Mouse (Mus musculus) gastrocnemius, postnatal 14 days (tissue): ENCODE measurements around the gene Carnmt1. TPM values are rescaled to one million over a fixed set of nuclear protein-coding genes. Genes with fewer than 3 reads are reported as not detected.
A peak's percentile ranks its signal among the peaks of the same experiment; 100 is the strongest.

Experiments used
- DNase-seq: peaks from one replicate; pipeline ENCODE4 v3.0.0; 2021; ENCODE audit warnings: mixed read lengths
- intact Hi-C: fragments of 180-260 bp; cut with DNase I; formaldehyde crosslinking; loops from one replicate; pipeline ENCODE4 v1.15.1; 2025; ENCODE audit warnings: low total_unique reads
- total RNA-seq, 2 experiments: library from RNA; stranded (reverse); gene quantifications; 2 replicates each; pipeline ENCODE4 v1.2.3; 2021

Carnmt1 gene
- total RNA-seq, 2 experiments from 2014 or later, result 69.3 to 72.8 TPM

GRCm38 (mm10) chr19:18650473-18650872 is 20.1 kb upstream of the Carnmt1 start:
- DNase-seq, result no peak
- intact Hi-C loops, result no loop called here

GRCm38 (mm10) chr19:18652592-18652991 is 18.0 kb upstream of the Carnmt1 start:
- intact Hi-C loops, result no loop called here
- DNase-seq, result no peak

DNA sequence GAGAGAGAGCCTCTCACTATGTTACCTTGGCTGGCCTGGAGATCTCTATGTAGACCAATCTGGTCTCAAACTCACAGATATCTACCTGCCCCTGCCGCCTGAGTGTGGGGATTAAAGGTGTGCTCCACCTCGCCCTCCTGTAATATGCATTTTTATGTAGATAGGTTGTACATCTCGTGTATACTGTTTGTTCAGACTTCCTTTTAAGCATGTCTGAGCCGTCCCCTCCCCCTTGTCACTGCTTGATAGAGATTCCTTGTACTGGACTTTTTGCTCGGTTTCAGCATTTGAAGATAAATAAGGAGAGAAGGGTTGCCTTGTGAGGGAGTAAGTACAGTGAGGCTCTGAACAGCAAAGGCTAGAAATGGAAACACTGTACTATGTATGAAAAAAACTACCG is 17.5 kb upstream of the Carnmt1 start:
- intact Hi-C loops, result no loop called here
- DNase-seq, result no peak

GRCm38 (mm10) chr19:18654330-18654729 is 16.2 kb upstream of the Carnmt1 start:
- DNase-seq, result peak; percentile 48
- intact Hi-C loops, result no loop called here

GRCm38 (mm10) chr19:18654984-18655383 is 15.6 kb upstream of the Carnmt1 start:
- DNase-seq, result no peak

DNA sequence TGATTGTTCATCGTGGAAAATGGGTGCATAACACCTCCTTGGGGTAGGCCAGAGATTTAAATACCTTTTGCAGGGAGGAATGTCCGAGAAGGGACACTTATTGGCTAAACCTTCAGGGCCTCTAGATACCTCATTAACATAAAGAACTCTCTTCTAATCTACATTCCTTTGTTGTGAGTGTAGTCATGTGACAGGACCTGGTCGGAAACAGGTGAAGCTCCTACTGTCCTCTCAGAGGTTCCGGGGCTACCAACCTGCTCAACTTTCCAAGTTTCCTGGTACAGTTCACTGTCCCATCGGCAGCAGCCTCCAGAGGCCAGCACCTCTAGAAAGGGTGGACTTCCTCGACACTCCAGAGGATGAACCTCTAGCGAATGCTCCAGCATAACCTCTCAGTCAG is 14.6 kb upstream of the Carnmt1 start:
- intact Hi-C loops, result no loop called here
- DNase-seq, result no peak

More at GRCm38 (mm10) chr19:18654984-18655383, 15.6 kb upstream of the Carnmt1 start:
- intact Hi-C loops, result no loop called here

- no peak for DNase-seq
- intact Hi-C loops, result no loop called here
Observed at GRCm38 (mm10) chr19:18658473-18658872, 12.1 kb upstream of the Carnmt1 start.

DNA sequence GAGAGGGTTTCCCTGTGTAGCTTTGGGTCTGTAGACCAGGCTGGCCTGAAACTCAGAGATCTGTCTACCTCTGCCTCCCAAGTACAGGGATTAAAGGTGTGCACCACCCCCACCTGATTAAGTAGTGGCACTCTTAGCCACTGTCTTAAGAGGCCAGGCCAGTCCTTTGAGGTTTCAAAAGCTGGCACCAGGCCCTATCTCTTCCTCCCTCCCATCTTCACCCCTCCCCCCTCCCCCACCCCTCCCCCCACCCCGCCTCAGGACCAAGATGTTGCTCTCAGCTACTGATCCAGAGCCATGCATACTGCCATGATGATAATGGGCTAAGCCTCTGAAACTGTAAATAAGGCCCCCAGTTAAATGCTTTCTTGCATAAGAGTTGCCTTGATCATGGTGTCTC is 11.2 kb upstream of the Carnmt1 start:
- intact Hi-C loops, result no loop called here
- no peak for DNase-seq

DNA sequence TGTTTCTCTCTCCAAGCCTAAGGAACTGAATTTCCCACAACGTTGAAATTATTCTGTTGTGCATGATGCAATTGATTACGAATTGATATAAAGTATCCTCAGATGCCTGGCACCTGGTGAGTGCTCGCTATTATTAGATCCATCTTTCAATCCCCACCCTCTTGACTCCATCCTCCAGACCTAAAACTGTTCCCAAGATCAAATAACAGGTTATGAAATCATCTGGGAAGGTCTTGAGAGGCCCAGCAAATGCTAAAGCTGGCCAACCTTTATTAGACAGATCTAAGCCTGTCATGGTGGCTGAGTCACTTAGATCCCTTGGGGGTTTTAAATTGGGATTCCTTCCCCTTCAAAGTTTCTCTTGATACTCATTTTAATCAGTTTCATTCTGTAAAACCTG is 10.1 kb upstream of the Carnmt1 start:
- no peak for DNase-seq
- intact Hi-C loops, result no loop called here

- DNase-seq, result no peak
- intact Hi-C loops, result no loop called here
Observed at GRCm38 (mm10) chr19:18661683-18662082, 8.9 kb upstream of the Carnmt1 start.

GRCm38 (mm10) chr19:18663904-18664303 is 6.7 kb upstream of the Carnmt1 start:
- intact Hi-C loops, result no loop called here
- DNase-seq, result no peak

DNA sequence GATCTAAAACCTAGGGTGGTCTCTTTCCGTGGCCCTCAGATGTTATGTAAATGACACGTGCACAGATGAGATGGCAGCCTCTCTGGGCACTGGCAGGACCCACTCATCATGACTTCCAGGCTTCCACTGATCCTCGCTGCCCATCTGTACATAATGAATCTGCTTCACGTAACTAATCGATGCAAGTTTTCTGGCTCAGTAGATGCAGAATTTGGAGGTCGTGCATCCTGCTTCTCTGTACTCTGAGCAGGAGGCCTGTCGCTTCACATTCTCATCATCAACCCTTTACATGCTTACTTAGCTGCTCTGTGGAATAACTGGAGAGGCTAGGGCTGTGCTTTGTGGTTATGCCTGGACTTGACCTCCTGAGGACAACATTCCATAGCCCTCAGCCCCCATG is 3.6 kb upstream of the Carnmt1 start:
- intact Hi-C loops, result no loop called here
- DNase-seq, result no peak

- intact Hi-C loops, result no loop called here
- no peak for DNase-seq
Observed at GRCm38 (mm10) chr19:18669551-18669950, 1.0 kb upstream of the Carnmt1 start.

DNA sequence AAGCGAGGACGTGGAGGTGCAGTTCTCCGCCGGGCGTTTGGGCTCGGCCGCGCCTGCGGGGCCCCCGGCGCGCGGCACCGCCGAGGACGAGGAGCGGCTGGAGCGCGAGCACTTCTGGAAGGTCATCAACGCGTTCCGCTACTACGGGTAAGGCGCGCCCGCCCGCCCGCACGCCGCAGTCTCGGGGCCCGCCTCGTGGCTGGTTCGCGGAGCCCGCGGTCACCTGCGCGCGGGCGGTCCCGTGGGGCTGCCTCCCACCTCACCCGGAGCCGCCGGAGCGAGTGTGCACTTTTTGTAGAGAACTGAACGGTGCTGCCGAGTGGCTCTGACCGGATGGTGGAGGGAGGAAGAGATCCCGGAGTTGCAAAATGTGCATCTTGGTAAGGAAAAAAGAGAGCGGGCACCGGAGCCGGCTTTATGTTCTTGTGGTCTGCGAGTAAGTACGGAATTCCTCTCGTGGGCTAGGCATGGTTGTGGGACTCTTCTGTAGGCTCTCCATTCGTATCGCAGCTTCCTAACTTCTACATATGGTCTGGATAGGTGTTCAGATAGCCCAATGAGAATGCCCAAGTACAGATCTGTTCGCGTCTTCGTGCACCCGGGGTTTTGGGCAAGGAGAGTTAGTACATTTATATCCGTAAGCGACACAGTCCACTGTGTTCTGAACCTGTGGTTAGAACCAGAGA is 635 bp downstream of the Carnmt1 start:
- DNase-seq, result peak; percentile 58
- intact Hi-C loops, result no loop called here

- intact Hi-C loops, result no loop called here
- no peak for DNase-seq
Observed at GRCm38 (mm10) chr19:18672498-18672897, 1.9 kb downstream of the Carnmt1 start.

DNA sequence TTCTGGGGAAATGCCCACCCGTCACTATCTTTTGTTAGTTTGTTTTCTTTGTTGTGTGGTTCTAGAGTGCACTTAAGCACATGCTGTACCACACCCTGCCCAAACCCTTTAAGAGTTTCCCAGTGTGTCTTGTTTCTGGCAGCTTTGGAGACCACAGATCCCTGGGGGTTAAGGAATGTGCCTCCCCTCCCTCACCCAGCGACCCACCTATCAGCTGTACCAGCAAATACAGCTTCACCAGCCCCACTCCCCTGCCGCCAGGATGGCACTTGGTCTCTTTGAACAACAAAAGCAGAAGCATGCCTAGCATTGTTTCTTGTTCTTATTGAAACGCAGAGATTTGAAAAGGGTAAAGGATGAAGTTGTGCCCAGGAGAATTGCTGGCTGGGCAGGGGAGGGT is 2.6 kb downstream of the Carnmt1 start:
- intact Hi-C loops, result no loop called here
- no peak for DNase-seq

- intact Hi-C loops, result no loop called here
- no peak for DNase-seq
Observed at GRCm38 (mm10) chr19:18682142-18682541, 11.6 kb downstream of the Carnmt1 start.

DNA sequence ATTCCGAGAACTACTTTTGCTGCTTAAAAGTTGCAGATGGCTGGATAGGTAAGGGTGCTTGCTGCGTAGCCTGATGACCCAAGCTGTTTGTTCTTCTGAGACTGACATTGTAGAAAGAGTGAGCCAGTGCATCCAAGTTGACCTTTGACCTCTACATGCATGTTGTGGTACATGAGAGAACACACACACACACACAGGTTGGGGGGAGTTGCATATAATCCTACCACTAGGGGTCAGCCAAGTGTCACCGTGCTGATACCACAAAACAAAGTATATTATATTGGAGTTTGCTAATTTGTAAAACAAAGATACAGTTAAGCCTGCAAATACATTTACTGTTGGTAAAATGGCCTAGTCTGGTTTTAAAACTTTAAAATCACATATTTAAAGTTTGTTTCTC is 17.0 kb downstream of the Carnmt1 start:
- intact Hi-C loops, result no loop called here
- no peak for DNase-seq

GRCm38 (mm10) chr19:18692176-18692575 is 21.6 kb downstream of the Carnmt1 start:
- DNase-seq, result no peak
- intact Hi-C loops, result no loop called here

DNA sequence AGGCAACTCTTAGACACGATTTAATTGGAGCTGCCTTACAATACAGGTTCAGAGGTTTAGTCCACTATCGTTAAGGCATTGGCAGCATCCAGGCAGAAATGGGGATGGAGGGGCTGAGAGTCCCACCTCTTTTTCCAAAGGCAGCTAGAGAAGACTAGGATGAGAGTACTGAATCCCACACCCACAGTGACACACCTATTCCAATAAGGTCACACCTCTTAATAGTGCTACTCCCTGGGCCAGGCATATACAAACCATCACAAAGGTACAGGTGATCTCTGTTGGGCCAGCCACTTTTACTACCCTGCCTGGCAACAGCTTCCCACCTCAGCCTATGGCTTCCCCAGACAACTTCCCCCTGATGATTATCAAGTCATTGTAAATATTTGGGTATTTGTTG is 22.2 kb downstream of the Carnmt1 start:
- intact Hi-C loops, result no loop called here
- DNase-seq, result no peak

GRCm38 (mm10) chr19:18695116-18695515 is 24.6 kb downstream of the Carnmt1 start:
- no peak for DNase-seq
- intact Hi-C loops, result no loop called here

GRCm38 (mm10) chr19:18695552-18695951 is 25.0 kb downstream of the Carnmt1 start:
- no peak for DNase-seq
- intact Hi-C loops, result no loop called here
